Mouse (Mus musculus): Measurements from ENCODE around the gene Adgrg2.

Gene Adgrg2

DNA sequence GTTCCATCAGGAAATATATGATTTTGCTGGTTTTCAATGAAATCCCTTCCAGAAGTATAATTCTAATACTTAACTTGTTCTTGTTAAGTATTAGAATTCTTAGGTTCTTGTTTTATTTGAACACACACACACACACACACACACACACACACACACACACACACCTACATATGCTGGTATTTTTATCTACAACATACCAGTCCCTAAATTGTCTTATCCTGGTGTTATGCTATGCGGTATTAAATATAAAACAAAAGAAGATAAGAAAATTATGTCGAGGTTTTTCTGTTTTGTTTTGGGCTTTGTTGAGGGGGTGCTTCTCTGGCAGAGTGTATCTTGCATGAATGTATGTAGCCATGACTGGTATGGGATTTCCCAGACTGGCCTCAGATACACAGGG lies 99.3 kb downstream of the Adgrg2 start:
- H3K27me3 ChIP-seq (ENCODE audit: insufficient read depth, low read length), result no peaks in the 10 kb centered on the region
- no peaks in the 10 kb centered on the region for H3K9me3 ChIP-seq (ENCODE audit: low read length)
- H3K4me3 ChIP-seq (replicated peaks; ENCODE audit: low read length), result no peak overlapping the region
- no peaks in the 10 kb centered on the region for H3K4me1 ChIP-seq (replicated peaks; ENCODE audit: low read depth, low read length)
- no peaks in the 10 kb centered on the region for H3K36me3 ChIP-seq (ENCODE audit: insufficient read depth, low read length)
- TF ChIP-seq NANOG (IDR thresholded peaks at IDR 0.05; ENCODE audit: borderline replicate concordance, low read length) (no peak), CTCF (conservative IDR thresholded peaks at IDR 0.05; ENCODE audit: low read length) (no peak), POU5F1 (IDR thresholded peaks at IDR 0.05; ENCODE audit: borderline replicate concordance, low read length) (no peak)

GRCm38 (mm10) chrX:160494333-160494732 lies 103.8 kb downstream of the Adgrg2 start:
- Histone ChIP-seq H3K9me3 (ENCODE audit: low read length) (no peaks in the 10 kb centered on the region), H3K27me3 (ENCODE audit: insufficient read depth, low read length) (no peaks in the 10 kb centered on the region), H3K36me3 (ENCODE audit: insufficient read depth, low read length) (no peaks in the 10 kb centered on the region), H3K4me1 (replicated peaks; ENCODE audit: low read depth, low read length) (no peaks in the 10 kb centered on the region), H3K4me3 (replicated peaks; ENCODE audit: low read length) (no peak overlapping the region)
- TF ChIP-seq POU5F1 (IDR thresholded peaks at IDR 0.05; ENCODE audit: borderline replicate concordance, low read length), result no peak
- TF ChIP-seq CTCF (conservative IDR thresholded peaks at IDR 0.05; ENCODE audit: low read length), result no peak

DNA sequence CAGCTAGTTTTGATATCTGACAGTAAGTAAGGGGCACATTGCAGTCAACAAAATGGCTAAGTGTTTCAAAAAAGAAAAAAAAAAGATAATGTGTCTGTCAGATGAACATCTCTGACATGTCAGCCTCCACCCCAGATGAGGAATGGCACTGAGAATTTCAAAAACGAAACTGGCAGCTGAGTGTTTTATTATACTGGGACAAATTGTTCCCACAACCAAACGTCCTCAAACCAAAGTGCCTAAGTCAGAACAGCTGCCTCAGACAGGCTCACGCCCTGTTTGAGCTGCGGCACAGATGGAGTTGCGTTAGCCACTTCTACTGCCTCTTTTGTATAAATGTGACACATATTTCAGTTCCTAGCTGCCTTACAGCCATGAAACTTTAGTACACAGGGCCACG lies 104.4 kb downstream of the Adgrg2 start:
- H3K36me3 ChIP-seq (ENCODE audit: insufficient read depth, low read length), result no peaks in the 10 kb centered on the region
- H3K9me3 ChIP-seq (ENCODE audit: low read length), result no peaks in the 10 kb centered on the region
- TF ChIP-seq CTCF (conservative IDR thresholded peaks at IDR 0.05; ENCODE audit: low read length), result no peak
- no peak for TF ChIP-seq POU5F1 (IDR thresholded peaks at IDR 0.05; ENCODE audit: borderline replicate concordance, low read length)
- TF ChIP-seq NANOG (IDR thresholded peaks at IDR 0.05; ENCODE audit: borderline replicate concordance, low read length), result no peak
- no peak overlapping the region for H3K4me3 ChIP-seq (replicated peaks; ENCODE audit: low read length)
- H3K4me1 ChIP-seq (replicated peaks; ENCODE audit: low read depth, low read length), result no peaks in the 10 kb centered on the region
- no peaks in the 10 kb centered on the region for H3K27me3 ChIP-seq (ENCODE audit: insufficient read depth, low read length)

DNA sequence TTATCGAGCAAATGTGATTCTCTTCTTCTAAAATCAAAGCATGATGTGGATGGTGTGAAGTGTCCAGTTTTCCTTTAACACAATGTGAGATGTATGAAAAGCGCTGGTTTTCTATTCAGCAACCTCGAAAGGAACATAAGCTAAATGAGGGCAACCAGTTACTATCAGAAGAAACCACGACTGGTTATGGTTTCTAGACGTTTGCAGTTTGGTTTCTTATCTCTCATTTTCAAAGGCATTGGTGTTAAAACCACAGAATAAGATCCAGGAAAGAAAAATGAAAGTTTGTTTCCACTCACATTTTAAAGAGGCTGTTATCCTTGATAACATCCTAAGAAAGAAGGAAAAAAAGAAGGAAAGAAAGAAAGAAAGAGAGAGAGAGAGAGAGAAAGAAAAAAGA lies 106.0 kb downstream of the Adgrg2 start:
- Histone ChIP-seq H3K36me3 (ENCODE audit: insufficient read depth, low read length) (no peaks in the 10 kb centered on the region), H3K4me3 (replicated peaks; ENCODE audit: low read length) (no peak overlapping the region), H3K4me1 (replicated peaks; ENCODE audit: low read depth, low read length) (no peaks in the 10 kb centered on the region), H3K27me3 (ENCODE audit: insufficient read depth, low read length) (no peaks in the 10 kb centered on the region), H3K9me3 (ENCODE audit: low read length) (no peaks in the 10 kb centered on the region)
- TF ChIP-seq CTCF (conservative IDR thresholded peaks at IDR 0.05; ENCODE audit: low read length), result no peak
- no peak for TF ChIP-seq POU5F1 (IDR thresholded peaks at IDR 0.05; ENCODE audit: borderline replicate concordance, low read length)
- TF ChIP-seq NANOG (IDR thresholded peaks at IDR 0.05; ENCODE audit: borderline replicate concordance, low read length), result no peak

GRCm38 (mm10) chrX:160501095-160501494 lies 110.6 kb downstream of the Adgrg2 start:
- TF ChIP-seq NANOG (IDR thresholded peaks at IDR 0.05; ENCODE audit: borderline replicate concordance, low read length), result no peak
- no peak for TF ChIP-seq POU5F1 (IDR thresholded peaks at IDR 0.05; ENCODE audit: borderline replicate concordance, low read length)
- TF ChIP-seq CTCF (conservative IDR thresholded peaks at IDR 0.05; ENCODE audit: low read length), result no peak

DNA sequence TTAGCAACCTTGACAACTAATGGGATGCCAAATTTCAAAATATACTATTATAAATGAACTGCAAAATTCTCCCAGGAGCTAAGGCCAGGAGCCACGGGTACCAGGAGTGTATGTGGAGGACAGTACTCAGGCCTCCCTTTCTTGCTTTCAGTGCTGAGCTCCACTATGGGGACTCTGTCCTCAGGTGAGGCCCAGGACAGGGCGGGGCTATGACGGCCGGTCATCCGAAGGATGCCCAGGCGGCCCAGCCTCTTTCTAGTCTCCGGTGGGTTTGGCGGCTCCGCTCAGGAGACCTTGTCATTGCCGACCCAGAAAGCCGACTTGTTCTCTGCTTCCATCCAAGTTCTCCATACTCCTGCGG lies 111.2 kb downstream of the Adgrg2 start:
- no peak for TF ChIP-seq NANOG (IDR thresholded peaks at IDR 0.05; ENCODE audit: borderline replicate concordance, low read length)
- TF ChIP-seq POU5F1 (IDR thresholded peaks at IDR 0.05; ENCODE audit: borderline replicate concordance, low read length), result no peak
- no peak for TF ChIP-seq CTCF (conservative IDR thresholded peaks at IDR 0.05; ENCODE audit: low read length)
- peaks cover 4% of the 10 kb centered on the region for H3K4me1 ChIP-seq (replicated peaks; ENCODE audit: low read depth, low read length)
- no peaks in the 10 kb centered on the region for H3K9me3 ChIP-seq (ENCODE audit: low read length)

More at GRCm38 (mm10) chrX:160501095-160501494, 110.6 kb downstream of the Adgrg2 start:
- Histone ChIP-seq H3K27me3 (ENCODE audit: insufficient read depth, low read length) (no peaks in the 10 kb centered on the region), H3K9me3 (ENCODE audit: low read length) (no peaks in the 10 kb centered on the region), H3K36me3 (ENCODE audit: insufficient read depth, low read length) (no peaks in the 10 kb centered on the region), H3K4me1 (replicated peaks; ENCODE audit: low read depth, low read length) (peaks cover 4% of the 10 kb centered on the region), H3K4me3 (replicated peaks; ENCODE audit: low read length) (no peak overlapping the region)

DNA sequence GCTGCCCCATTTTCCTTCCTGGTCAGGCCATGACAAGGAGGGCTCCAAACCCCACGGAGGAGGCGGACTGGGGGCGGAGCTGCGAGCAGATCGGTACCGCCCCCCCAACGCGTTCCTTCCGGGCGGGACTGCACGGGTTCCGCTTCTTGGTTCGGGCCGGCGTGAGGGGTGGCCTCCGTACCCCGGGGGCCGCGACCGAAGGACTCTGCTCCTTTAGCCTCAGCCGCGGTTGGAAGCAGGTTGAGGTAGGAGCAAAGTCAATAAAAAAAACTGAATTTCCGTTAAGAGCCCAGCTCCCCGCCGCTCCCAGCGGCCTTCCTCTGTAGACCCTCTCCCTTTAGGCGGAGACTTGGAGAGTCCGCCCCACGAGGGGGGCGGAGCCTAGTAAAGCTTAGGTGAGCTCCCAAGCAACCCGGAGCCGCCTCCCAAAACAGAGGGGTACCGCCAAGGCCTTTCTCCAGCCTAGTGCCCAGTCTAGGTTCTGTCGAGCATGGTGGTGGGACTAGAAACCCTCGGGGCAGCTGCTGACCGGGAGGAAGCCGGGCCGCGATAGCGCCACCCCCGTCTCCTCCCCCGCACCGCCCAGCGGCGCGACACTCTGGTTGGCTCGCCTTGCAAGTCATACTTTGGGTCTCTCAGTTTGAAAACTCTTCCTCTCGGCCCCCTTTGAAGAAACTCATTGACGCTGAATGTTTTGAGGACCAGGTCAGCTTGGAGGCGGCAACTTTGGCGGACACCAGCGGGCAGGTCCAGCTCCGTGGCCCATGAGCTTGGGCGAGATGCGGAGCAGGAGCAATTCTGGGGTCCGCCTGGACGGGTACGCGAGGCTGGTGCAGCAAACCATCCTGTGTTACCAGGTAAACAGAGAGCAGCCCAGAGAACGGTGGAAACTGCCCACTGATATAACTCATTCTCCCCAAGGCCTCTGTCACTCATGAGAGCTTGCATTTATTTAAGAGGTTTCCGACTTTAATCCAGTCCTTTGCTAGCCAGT lies 111.9 kb downstream of the Adgrg2 start, which contains the start of gene Phka2:
Gene Phka2 (plus strand): TSS at position 119 of the 994 bp plus-strand sequence.
- Histone ChIP-seq H3K4me1 (replicated peaks; ENCODE audit: low read depth, low read length) (peaks cover 4% of the 10 kb centered on the region), H3K9me3 (ENCODE audit: low read length) (no peaks in the 10 kb centered on the region), H3K27me3 (ENCODE audit: insufficient read depth, low read length) (no peaks in the 10 kb centered on the region), H3K36me3 (ENCODE audit: insufficient read depth, low read length) (no peaks in the 10 kb centered on the region), H3K4me3 (replicated peaks; ENCODE audit: low read length) (peak within 1 kb of the TSS; percentile 85)
- TF ChIP-seq POU5F1 (IDR thresholded peaks at IDR 0.05; ENCODE audit: borderline replicate concordance, low read length), result no peak
- no peak for TF ChIP-seq CTCF (conservative IDR thresholded peaks at IDR 0.05; ENCODE audit: low read length)
- TF ChIP-seq NANOG (IDR thresholded peaks at IDR 0.05; ENCODE audit: borderline replicate concordance, low read length), result no peak

More for the DNA sequence above, 111.2 kb downstream of the Adgrg2 start:
- Histone ChIP-seq H3K27me3 (ENCODE audit: insufficient read depth, low read length) (no peaks in the 10 kb centered on the region), H3K4me3 (replicated peaks; ENCODE audit: low read length) (peak overlapping the region; percentile 85), H3K36me3 (ENCODE audit: insufficient read depth, low read length) (no peaks in the 10 kb centered on the region)

DNA sequence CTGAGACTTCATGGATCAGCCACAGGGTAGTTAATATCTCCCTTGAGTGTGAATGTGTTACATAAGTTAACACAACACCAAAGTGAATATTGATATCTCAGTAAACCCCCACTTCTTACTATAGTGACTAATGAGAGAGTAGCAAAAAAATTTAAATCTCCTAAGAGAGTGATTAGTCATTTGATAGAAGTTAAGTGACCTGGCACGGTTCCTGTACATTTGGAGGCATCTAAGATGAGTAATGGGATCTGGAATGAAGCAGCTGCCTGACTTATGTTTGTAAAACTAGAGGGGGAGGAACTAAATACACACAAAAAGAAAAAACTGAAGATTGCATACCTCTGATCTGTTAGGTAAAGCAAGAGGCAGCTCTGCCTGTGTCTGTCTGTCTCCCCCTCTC lies 118.6 kb downstream of the Adgrg2 start:
- Histone ChIP-seq H3K4me1 (replicated peaks; ENCODE audit: low read depth, low read length) (peaks cover 5% of the 10 kb centered on the region), H3K4me3 (replicated peaks; ENCODE audit: low read length) (no peak overlapping the region), H3K9me3 (ENCODE audit: low read length) (no peaks in the 10 kb centered on the region), H3K36me3 (ENCODE audit: insufficient read depth, low read length) (no peaks in the 10 kb centered on the region), H3K27me3 (ENCODE audit: insufficient read depth, low read length) (no peaks in the 10 kb centered on the region)
- TF ChIP-seq CTCF (conservative IDR thresholded peaks at IDR 0.05; ENCODE audit: low read length) (no peak), NANOG (IDR thresholded peaks at IDR 0.05; ENCODE audit: borderline replicate concordance, low read length) (no peak), POU5F1 (IDR thresholded peaks at IDR 0.05; ENCODE audit: borderline replicate concordance, low read length) (no peak)
